ENCODE assay signal across 8 mouse cellular contexts in the genomic region with DNA sequence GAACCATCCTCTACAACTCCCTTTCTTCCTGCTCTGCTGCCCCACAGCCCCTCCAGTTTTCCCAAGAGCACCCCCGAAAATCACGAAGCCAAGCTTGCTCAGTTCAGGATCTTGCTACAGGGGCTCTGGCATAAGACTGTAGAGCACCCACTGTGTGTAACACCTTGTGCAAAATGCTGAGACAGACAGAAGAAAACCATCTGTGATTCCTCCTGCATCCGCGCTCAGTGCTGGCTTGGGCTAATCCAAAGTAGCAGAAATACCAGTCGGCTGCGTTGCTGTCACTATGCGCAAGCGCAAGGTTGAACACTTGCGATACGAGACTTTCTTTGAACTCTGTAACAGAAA. TPM values are rescaled to one million over a fixed set of nuclear protein-coding genes. Genes with fewer than 3 reads are reported as not detected.
A peak's percentile ranks its signal among the peaks of the same experiment; 100 is the strongest.
DNase-seq lines count a peak whose midpoint lies in the region; ATAC-seq and TF ChIP-seq lines count a peak whose summit lies in the region.

No protein-coding gene starts in this region.

- H3K36me3 ChIP-seq in intestine, embryonic 14.5 days (ENCODE audit: control insufficient read depth, insufficient read depth, low read length): no peaks in the 10 kb centered on the region
- no peaks in the 10 kb centered on the region for H3K36me3 ChIP-seq in intestine, postnatal 0 days (ENCODE audit: control insufficient read depth, insufficient read depth)
- H3K36me3 ChIP-seq in hindbrain, embryonic 10.5 days: no peaks in the 10 kb centered on the region
- no peaks in the 10 kb centered on the region for H3K36me3 ChIP-seq in midbrain, embryonic 11.5 days (ENCODE audit: control insufficient read depth, insufficient read depth, low read length)

- DNase-seq in intestine, embryonic 14.5 days (ENCODE audit: low spot score): no peak
- DNase-seq in R1 (ENCODE audit: low read depth, low spot score): peak; percentile 20
- no peak for DNase-seq in hindbrain, embryonic 10.5 days (ENCODE audit: low spot score)
- no peak for DNase-seq in midbrain, embryonic 11.5 days (ENCODE audit: low spot score, missing footprints)
- DNase-seq in embryo, embryonic 10 days (ENCODE audit: low spot score): no peak
- no peak for DNase-seq in layer of hippocampus, adult 9-10 months (ENCODE audit: low spot score)
- no peak for DNase-seq in kidney, postnatal 4 days

- no peak overlapping the region for H3K9ac ChIP-seq in intestine, embryonic 14.5 days (ENCODE audit: low read length)
- no peak overlapping the region for H3K9ac ChIP-seq in intestine, postnatal 0 days (ENCODE audit: low read depth, low read length)
- H3K9ac ChIP-seq in midbrain, embryonic 11.5 days (ENCODE audit: low read length): no peak overlapping the region

- H3K27me3 ChIP-seq in intestine, embryonic 14.5 days (replicated peaks; ENCODE audit: control insufficient read depth, insufficient read depth, low read length): no peaks in the 10 kb centered on the region
- no peaks in the 10 kb centered on the region for H3K27me3 ChIP-seq in intestine, postnatal 0 days (replicated peaks; ENCODE audit: control insufficient read depth, insufficient read depth, low read length)
- no peaks in the 10 kb centered on the region for H3K27me3 ChIP-seq in hindbrain, embryonic 10.5 days (ENCODE audit: insufficient read depth, poor library complexity, severe bottlenecking)
- no peaks in the 10 kb centered on the region for H3K27me3 ChIP-seq in midbrain, embryonic 11.5 days (ENCODE audit: control insufficient read depth, insufficient read depth, low read length)

- TF ChIP-seq CTCF in intestine, postnatal 0 days (IDR thresholded peaks at IDR 0.05; ENCODE audit: low read depth): no peak

- H3K4me2 ChIP-seq in intestine, embryonic 14.5 days (ENCODE audit: low read length): no peak overlapping the region
- H3K4me2 ChIP-seq in intestine, postnatal 0 days (replicated peaks; ENCODE audit: low read depth): no peak overlapping the region
- H3K4me2 ChIP-seq in midbrain, embryonic 11.5 days: no peak overlapping the region

- no peaks in the 10 kb centered on the region for H3K9me3 ChIP-seq in intestine, embryonic 14.5 days (ENCODE audit: control insufficient read depth, low read length)
- H3K9me3 ChIP-seq in intestine, postnatal 0 days (ENCODE audit: control insufficient read depth): no peaks in the 10 kb centered on the region
- H3K9me3 ChIP-seq in hindbrain, embryonic 10.5 days: 0 out of 2 replicates have a peak, but pooled peaks cover 3% of the 10 kb centered on the region
- no peaks in the 10 kb centered on the region for H3K9me3 ChIP-seq in midbrain, embryonic 11.5 days (ENCODE audit: control insufficient read depth, low read length)

- WGBS in intestine, embryonic 14.5 days: 86% methylated on average over 10 of the region's 10 CpGs
- WGBS in intestine, postnatal 0 days: 90% methylated on average over 10 of the region's 10 CpGs
- WGBS in hindbrain, embryonic 10.5 days: 87% methylated on average over 10 of the region's 10 CpGs
- 87% methylated on average over 10 of the region's 10 CpGs for WGBS in midbrain, embryonic 11.5 days

- H3K27ac ChIP-seq in intestine, embryonic 14.5 days (ENCODE audit: low read depth): 0 out of 2 replicates have a peak overlapping the region, but pooled peaks have one; percentile 36
- H3K27ac ChIP-seq in intestine, postnatal 0 days (ENCODE audit: low read depth, low read length): no peak overlapping the region
- H3K27ac ChIP-seq in hindbrain, embryonic 10.5 days: peak overlapping the region; percentile 94
- H3K27ac ChIP-seq in midbrain, embryonic 11.5 days (ENCODE audit: low read depth, low read length): no peak overlapping the region

- H3K4me1 ChIP-seq in intestine, embryonic 14.5 days (replicated peaks; ENCODE audit: control insufficient read depth, insufficient read depth, low read length): peaks cover 7% of the 10 kb centered on the region; the same call in 1 of the 2 replicates
- H3K4me1 ChIP-seq in intestine, postnatal 0 days (replicated peaks; ENCODE audit: control insufficient read depth, insufficient read depth, low read length): peaks cover 2% of the 10 kb centered on the region
- H3K4me1 ChIP-seq in hindbrain, embryonic 10.5 days (replicated peaks): peaks cover 50% of the 10 kb centered on the region
- H3K4me1 ChIP-seq in midbrain, embryonic 11.5 days (ENCODE audit: control insufficient read depth, insufficient read depth, low read length): peaks cover 6% of the 10 kb centered on the region

- no peak overlapping the region for H3K4me3 ChIP-seq in intestine, embryonic 14.5 days (ENCODE audit: low read depth, low read length)
- H3K4me3 ChIP-seq in intestine, postnatal 0 days (ENCODE audit: low read depth, low read length): no peak overlapping the region
- peak overlapping the region; percentile 64; the same call in 1 of the 2 replicates for H3K4me3 ChIP-seq in hindbrain, embryonic 10.5 days
- no peak overlapping the region for H3K4me3 ChIP-seq in midbrain, embryonic 11.5 days (ENCODE audit: low read depth, low read length)

- ATAC-seq in intestine, embryonic 14.5 days (replicated peaks; ENCODE audit: low FRiP score, low TSS enrichment, low read depth): no peak
- no peak for ATAC-seq in intestine, postnatal 0 days
- ATAC-seq in midbrain, embryonic 11.5 days (ENCODE audit: low FRiP score): peak; percentile 33; the same call in 1 of the 2 replicates

RNA-seq across cellular contexts. Expression of a gene that starts 9.1 kb away (rescaled TPM):
- polyA plus RNA-seq in intestine, embryonic 14.5 days (2014; fragmentation: Nextera tagmentation; extraction: Ambion mirVana): not detected in 2 replicates
- not detected in 2 replicates for polyA plus RNA-seq in intestine, postnatal 0 days (2015; fragmentation: Nextera tagmentation; extraction: Ambion mirVana)
- 0.58 and 0.67 TPM in 2 replicates for polyA plus RNA-seq in hindbrain, embryonic 10.5 days (2016; fragmentation: Nextera tagmentation; extraction: Ambion mirVana)
- 0.48 TPM in 1 of 2 replicates, not detected in the other for polyA plus RNA-seq in midbrain, embryonic 11.5 days (2014; fragmentation: Nextera tagmentation; extraction: Ambion mirVana)

RNA-seq across cellular contexts. Expression of a gene that starts 37.8 kb away (rescaled TPM):
- polyA plus RNA-seq in intestine, embryonic 14.5 days (2014; fragmentation: Nextera tagmentation; extraction: Ambion mirVana): 25.2 and 29.3 TPM in 2 replicates
- 22.6 and 24.7 TPM in 2 replicates for polyA plus RNA-seq in intestine, postnatal 0 days (2015; fragmentation: Nextera tagmentation; extraction: Ambion mirVana)
- polyA plus RNA-seq in hindbrain, embryonic 10.5 days (2016; fragmentation: Nextera tagmentation; extraction: Ambion mirVana): 60.5 and 83.5 TPM in 2 replicates
- polyA plus RNA-seq in midbrain, embryonic 11.5 days (2014; fragmentation: Nextera tagmentation; extraction: Ambion mirVana): 43.3 and 49.3 TPM in 2 replicates

RNA-seq across cellular contexts. Expression of a gene that starts 38.4 kb away (rescaled TPM):
- 168 and 173 TPM in 2 replicates for polyA plus RNA-seq in intestine, embryonic 14.5 days (2014; fragmentation: Nextera tagmentation; extraction: Ambion mirVana)
- polyA plus RNA-seq in intestine, postnatal 0 days (2015; fragmentation: Nextera tagmentation; extraction: Ambion mirVana): 120 and 127 TPM in 2 replicates
- polyA plus RNA-seq in hindbrain, embryonic 10.5 days (2016; fragmentation: Nextera tagmentation; extraction: Ambion mirVana): 146 and 150 TPM in 2 replicates
- polyA plus RNA-seq in midbrain, embryonic 11.5 days (2014; fragmentation: Nextera tagmentation; extraction: Ambion mirVana): 111 and 114 TPM in 2 replicates

Comparison
In these comparisons a context has a peak if more than half of its experiments do, and no peak if none do; other contexts are left out.
1. H3K27ac ChIP-seq: peak in intestine, embryonic 14.5 days (single experiment) and hindbrain, embryonic 10.5 days (single experiment); none in intestine, postnatal 0 days (single experiment) and midbrain, embryonic 11.5 days (single experiment).